Mouse (Mus musculus): Measurements from ENCODE around the gene Ccdc114. TPM values are rescaled to one million over a fixed set of nuclear protein-coding genes. Genes with fewer than 3 reads are reported as not detected.
"Not testable (repeated sequence)": the region's sequence is repeated elsewhere in the genome, so short reads cannot be mapped to it uniquely, and the experiment has no call there.

The Ccdc114 gene
- total RNA-seq (2021): under 1 TPM; 0.46 to 0.67 TPM
- long read RNA-seq, experiment 1: 0 reads
- long read RNA-seq, experiment 2: 0 reads

DNA sequence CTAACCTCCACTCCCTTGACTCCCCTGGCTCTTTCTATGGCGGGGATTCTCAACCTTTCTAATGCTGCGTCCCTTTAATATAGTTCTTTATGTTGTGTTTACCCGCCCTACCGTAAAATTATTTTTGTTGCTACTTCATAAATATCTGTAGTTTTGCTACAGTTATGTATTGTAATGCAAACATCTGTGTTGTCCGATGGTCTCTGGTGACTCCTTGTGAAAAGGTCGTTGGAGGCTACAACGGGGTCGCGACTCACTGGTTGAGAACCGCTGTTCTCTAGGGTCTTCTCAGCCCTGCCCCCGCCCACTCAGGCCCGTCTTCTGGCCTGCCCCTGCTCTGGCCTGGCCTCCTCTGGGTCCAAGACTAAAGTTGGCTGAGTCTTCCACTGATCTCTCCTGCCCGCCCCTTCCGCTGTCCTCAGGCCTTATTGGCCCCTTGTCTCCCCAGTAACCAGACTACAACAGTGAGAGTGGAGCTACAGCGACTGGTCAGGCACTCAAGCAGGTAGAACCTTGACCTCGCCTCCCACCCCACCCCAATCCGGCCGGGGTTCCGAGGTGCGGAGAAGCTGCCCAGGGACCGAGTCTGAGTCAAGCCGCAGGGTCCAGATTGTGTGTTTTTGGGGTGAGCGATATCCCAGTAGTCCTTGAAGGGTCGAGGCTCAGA lies at the start of gene Ccdc114:
Ccdc114 (plus strand) TSS at position 311 of the 667 bp plus-strand sequence.
- peak; percentile 85 for DNase-seq

GRCm38 (mm10) chr7:45876895-45877294 lies 47.0 kb upstream of the Ccdc114 start:
- no peak for DNase-seq

DNA sequence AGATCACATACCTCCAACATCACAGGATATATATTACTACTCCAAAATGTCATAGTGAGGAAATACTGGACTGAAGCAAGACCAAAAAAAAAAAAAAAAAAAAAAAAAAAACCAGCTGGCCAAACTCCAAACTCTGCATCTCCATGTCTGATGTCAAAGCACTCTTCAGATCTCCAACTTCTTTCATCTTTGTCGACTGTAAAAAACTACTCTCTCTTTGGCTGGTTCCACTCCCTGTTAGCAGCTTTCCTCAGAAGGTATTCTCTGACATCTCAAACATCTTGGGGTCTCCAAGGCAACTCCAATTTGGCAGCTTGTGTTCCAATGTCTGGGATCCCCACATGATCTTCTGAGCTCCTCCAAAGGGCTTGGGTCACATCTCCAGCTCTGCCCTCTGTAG lies 45.6 kb upstream of the Ccdc114 start, which contains the start of gene Grin2d:
Grin2d (minus strand) TSS at position 101 of the 400 bp plus-strand sequence.
- DNase-seq: not testable (repeated sequence)

DNA sequence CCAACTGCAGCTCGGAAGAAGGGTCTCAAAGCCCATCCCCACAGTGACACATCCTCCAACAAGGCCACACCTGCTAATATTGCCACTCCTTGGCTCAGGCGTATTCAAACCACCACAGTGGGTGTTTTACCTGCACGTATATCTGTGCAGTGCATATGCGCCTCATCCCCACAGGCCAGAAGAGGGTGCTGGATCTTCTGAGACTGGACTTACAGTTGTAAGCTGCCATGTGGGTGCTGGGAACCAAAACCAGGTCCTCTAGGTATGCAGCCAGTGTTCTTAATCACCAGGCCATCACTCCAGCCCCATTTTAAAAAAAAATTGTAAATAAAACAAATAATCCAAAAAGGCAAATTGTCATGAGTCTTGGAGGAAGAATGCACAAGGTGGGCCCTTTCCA lies 43.3 kb upstream of the Ccdc114 start:
- DNase-seq: no peak

GRCm38 (mm10) chr7:45881011-45881410 lies 42.9 kb upstream of the Ccdc114 start:
- no peak for DNase-seq

DNA sequence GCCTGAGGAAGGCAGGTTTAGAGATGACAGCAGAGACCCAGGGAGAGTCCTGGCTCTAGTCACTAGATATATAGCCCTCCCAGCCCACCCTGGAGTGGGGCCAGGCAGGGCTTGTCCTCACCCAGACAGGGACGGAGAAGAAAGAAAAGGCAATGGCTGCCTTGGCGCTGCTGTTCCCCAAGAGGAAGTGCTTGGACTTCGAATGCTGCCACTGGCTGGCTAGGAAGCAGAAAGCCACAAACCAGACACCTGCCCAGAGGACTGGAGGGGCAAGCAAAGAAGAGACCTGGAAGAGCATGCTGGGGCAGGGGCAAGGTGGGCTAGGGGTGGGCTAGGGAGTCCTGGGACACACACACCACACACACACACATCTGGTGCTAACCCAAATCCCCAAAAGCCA lies 36.6 kb upstream of the Ccdc114 start:
- DNase-seq: no peak

GRCm38 (mm10) chr7:45892651-45893050 lies 31.2 kb upstream of the Ccdc114 start:
- no peak for DNase-seq

GRCm38 (mm10) chr7:45895931-45896516 lies 27.8 kb upstream of the Ccdc114 start:
- no peak for DNase-seq

DNA sequence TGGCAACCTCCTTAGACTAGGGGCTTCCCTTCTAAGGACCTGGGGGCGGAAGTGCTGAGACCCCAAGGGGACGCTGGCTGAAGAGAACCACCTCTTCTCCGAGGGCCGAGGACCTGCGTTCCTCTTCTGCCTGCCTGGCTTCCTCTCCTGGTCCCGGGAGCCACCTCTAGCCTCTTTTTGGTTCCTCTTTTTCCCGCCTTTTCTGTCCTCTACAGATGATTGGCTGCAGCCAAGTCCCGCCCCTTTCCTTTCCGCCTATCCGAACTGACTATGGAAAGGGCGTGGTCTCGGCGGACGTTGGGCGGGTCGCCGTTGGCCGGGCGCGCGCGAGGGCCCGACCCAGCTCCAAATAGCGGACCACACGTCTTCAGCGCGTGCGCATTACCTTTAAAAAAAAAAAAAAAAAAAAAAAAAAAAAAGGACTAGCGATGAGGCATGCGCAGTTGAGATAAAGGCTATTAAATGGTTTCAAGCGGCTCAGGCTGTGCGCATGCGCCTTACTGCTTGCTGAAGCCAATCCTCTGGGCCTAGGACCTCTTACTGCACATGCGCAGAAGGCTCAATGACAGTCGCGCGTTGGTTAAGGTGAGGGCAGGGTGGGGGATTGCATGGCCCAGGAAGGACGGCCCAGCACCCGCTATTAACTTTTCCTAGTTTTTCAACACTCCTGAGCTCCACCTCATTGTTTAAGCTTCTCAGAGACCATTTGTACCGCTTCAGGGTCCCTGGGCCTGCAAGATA lies 27.2 kb upstream of the Ccdc114 start, which contains the start of the genes Syngr4 and Tmem143:
Syngr4 (minus strand) TSS at position 198 of the 741 bp plus-strand sequence.
Tmem143 (plus strand) TSS at position 425 of the 741 bp plus-strand sequence.
- peak; percentile 98 for DNase-seq

GRCm38 (mm10) chr7:45897258-45897757 lies 26.6 kb upstream of the Ccdc114 start:
- DNase-seq: peak; percentile 45

DNA sequence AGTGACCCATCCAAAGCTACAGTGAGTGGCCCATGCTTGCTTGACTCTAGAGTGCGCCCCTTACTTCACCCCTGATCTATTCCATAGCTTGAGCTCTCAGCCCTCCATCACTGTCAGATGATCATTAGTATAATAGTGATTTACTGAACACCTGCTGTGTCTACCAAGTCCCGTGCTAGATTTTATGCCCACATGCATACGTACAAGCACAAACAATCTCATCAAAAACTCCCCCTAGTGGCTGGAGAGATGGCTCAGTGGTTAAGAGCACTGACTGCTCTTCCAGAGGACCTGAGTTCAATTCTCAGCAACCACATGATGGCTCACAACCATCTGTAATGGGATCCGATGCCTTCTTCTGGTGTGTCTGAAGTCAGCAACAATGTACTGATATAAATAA lies 25.7 kb upstream of the Ccdc114 start:
- DNase-seq: not testable (repeated sequence)

GRCm38 (mm10) chr7:45901562-45901961 lies 22.3 kb upstream of the Ccdc114 start:
- DNase-seq: no peak

GRCm38 (mm10) chr7:45902481-45903002 lies 21.3 kb upstream of the Ccdc114 start:
- no peak for DNase-seq

GRCm38 (mm10) chr7:45906622-45907021 lies 17.2 kb upstream of the Ccdc114 start:
- DNase-seq: no peak

- DNase-seq: no peak
These were observed 15.5 kb upstream of the Ccdc114 start for GRCm38 (mm10) chr7:45908384-45908783.

DNA sequence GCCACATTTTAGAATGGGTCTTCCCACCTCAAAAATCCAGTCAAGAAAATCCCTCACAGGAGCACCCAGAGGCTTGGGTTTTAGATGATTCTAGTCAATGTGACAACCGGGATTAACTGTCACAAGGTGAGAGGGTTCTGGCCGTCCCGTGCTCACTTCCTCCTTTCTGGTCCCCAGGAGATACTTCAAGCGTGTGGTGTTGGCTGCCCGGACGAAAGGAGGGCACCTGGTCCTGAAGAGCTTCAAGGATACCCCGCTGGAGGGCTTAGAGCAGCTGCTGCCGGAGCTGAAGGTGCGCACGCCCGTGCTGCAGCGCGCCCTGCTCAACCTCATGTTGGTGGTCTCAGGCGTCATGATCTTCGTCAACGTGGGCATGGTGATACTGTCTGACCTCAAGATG lies 14.7 kb upstream of the Ccdc114 start:
- no peak for DNase-seq

GRCm38 (mm10) chr7:45914067-45914466 lies 9.8 kb upstream of the Ccdc114 start:
- DNase-seq: no peak

DNA sequence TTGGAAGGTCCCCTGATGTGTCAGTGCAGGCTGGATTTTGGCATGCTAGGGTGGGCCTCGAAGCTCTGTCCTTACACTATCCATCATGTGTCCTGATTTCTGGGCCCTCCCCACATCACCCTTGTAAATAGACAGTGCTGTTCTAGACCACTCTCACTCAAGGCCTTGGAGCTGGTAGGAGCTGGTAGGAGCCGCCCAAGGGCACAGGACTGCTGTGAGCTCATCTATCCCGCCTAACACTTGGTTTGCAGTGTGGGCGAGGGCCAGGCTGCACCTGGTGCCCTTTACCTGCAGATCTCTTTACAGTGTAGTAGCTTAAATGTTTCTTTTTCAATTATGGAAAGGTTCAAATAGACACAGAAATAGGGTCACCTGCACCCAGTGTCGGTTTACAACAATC lies 8.9 kb upstream of the Ccdc114 start:
- no peak for DNase-seq

DNA sequence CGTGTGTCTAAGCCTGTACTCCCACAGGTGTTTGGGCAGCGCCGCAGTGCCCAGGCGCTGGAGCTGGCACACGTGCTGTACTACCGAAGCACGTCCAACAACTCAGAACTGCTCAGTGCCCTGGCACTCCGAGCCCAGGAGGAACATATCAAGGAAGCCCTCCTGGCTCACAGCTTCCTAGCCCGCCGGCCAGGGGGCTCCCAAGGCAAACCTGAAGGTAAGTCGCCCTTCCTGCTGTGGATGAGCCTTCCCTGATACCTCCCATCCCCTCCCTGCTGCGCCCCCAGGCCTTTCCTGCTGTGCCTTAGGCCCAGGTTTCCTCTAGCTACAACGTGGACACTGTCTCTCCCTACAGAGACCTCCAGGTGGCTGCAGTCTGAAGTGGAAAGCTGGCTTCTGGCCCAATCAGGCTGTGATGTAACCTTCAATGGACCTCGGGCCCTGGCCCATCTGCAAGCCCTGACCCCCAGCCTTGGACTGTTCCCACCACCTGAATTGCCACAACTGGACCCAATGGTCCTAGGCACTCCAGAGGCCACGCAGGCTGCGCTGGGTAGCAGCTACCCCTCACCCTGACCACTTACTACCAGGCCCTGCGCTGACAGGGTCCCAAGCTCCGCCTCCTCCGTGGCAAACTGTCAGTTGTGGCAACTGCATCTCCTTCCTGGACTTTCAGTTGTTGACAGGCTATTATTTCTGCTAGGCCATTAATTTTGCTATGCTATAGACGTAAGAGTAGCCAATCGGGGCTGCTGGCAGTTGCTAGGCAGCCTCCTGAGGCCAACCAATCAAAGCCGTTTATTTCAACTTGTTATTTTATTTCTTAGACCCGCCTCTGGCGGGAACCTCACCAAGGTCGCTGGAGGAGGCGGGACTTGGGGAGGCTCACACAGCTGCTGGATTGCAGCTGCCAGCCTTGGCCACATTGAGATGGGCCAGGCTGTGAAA lies 7.5 kb upstream of the Ccdc114 start:
- peak; percentile 87 for DNase-seq

GRCm38 (mm10) chr7:45917004-45917704 lies 6.7 kb upstream of the Ccdc114 start:
- no peak for DNase-seq

- no peak for DNase-seq
These were observed 5.9 kb upstream of the Ccdc114 start for GRCm38 (mm10) chr7:45917926-45918325.

Measured in gastrocnemius, postnatal 25 days (tissue).